Mouse (Mus musculus) intestine, embryonic 16.5 days (tissue): ENCODE measurements around the gene Fyn. TPM values are rescaled to one million over a fixed set of nuclear protein-coding genes. Genes with fewer than 3 reads are reported as not detected.
A peak's percentile ranks its signal among the peaks of the same experiment; 100 is the strongest.

Experiments
- ATAC-seq: fragments of 200-750 bp; cut with Nextera tagmentation; 2 replicates; pipeline ENCODE4 v1.8.0; 2017; ENCODE audit warnings: moderate TSS enrichment, moderate library complexity
- H3K27ac ChIP-seq: fragments of 300-500 bp; sonication (generic); 2 replicates; pipeline ENCODE4 v1.5.1; 2014; ENCODE audit warnings: mild to moderate bottlenecking, low read length
- H3K27me3 ChIP-seq: fragments of 300-500 bp; sonication (generic); replicated peaks from 2 replicates; pipeline ENCODE4 v1.6.1; 2014; ENCODE audit warnings: low read length, control low read depth, mixed read lengths; ENCODE audit not compliant: control insufficient read depth, insufficient read depth
- H3K36me3 ChIP-seq: fragments of 300-500 bp; sonication (generic); 2 replicates; pipeline ENCODE4 v1.6.1; 2014; ENCODE audit warnings: low read length, control low read depth; ENCODE audit not compliant: control insufficient read depth, insufficient read depth
- H3K4me1 ChIP-seq: fragments of 300-500 bp; sonication (generic); 2 replicates; pipeline ENCODE4 v1.6.1; 2014; ENCODE audit warnings: low read length, control low read depth, mixed read lengths; ENCODE audit not compliant: control insufficient read depth, insufficient read depth
- H3K4me2 ChIP-seq: fragments of 300-500 bp; sonication (generic); 2 replicates; pipeline ENCODE4 v1.6.1; 2014; ENCODE audit warnings: low read depth, low read length, control low read depth
- H3K4me3 ChIP-seq: fragments of 300-500 bp; sonication (generic); 2 replicates; pipeline ENCODE4 v1.5.1; 2014; ENCODE audit warnings: mild to moderate bottlenecking, low read length
- H3K9ac ChIP-seq: fragments of 300-500 bp; sonication (generic); 2 replicates; pipeline ENCODE4 v1.6.1; 2014; ENCODE audit warnings: low read depth, low read length
- H3K9me3 ChIP-seq: fragments of 300-500 bp; sonication (generic); 2 replicates; pipeline ENCODE4 v1.6.1; 2016; ENCODE audit warnings: low read length, control low read depth; ENCODE audit not compliant: control insufficient read depth
- WGBS: fragments of 180-500 bp; shearing (Covaris S2); extraction: QIAGEN DNeasy Blood & Tissue Kit; methylation state at CpG from one replicate; pipeline ENCODE4 v1.1.7; 2014; 5-methylcytosine and 5-hydroxymethylcytosine counted together
- polyA plus RNA-seq: library from polyadenylated mRNA; unstranded; fragments of >200 nt; fragmentation: Nextera tagmentation; extraction: Ambion mirVana; gene quantifications from 2 replicates; pipeline ENCODE4 v1.2.1, GENCODE M21; 2015

Fyn gene
- polyA plus RNA-seq, 1 experiment from 2014 or later, result 16.1 TPM

- H3K36me3 ChIP-seq, result no peaks in the 10 kb centered on the region
- no peaks in the 10 kb centered on the region for H3K27me3 ChIP-seq
- H3K4me1 ChIP-seq, result peaks cover 20% of the 10 kb centered on the region
- H3K27ac ChIP-seq, result no peak overlapping the region
- H3K9ac ChIP-seq, result no peak overlapping the region
- 51% methylated on average over 7 of the region's 7 CpGs for WGBS
- H3K4me2 ChIP-seq, result no peak overlapping the region
- no peak for ATAC-seq
- H3K4me3 ChIP-seq, result no peak overlapping the region
- no peaks in the 10 kb centered on the region for H3K9me3 ChIP-seq
Observed at GRCm38 (mm10) chr10:39498641-39499040, 130.0 kb downstream of the Fyn start.

GRCm38 (mm10) chr10:39501571-39501970 is 132.9 kb downstream of the Fyn start:
- no peak for ATAC-seq
- Histone ChIP-seq H3K4me3 (no peak overlapping the region), H3K27me3 (no peaks in the 10 kb centered on the region), H3K9ac (no peak overlapping the region), H3K9me3 (no peaks in the 10 kb centered on the region), H3K27ac (0 out of 2 replicates have a peak overlapping the region, but pooled peaks have one; percentile 6), H3K4me2 (no peak overlapping the region), H3K4me1 (peaks cover 26% of the 10 kb centered on the region), H3K36me3 (no peaks in the 10 kb centered on the region)
- WGBS, result 52% methylated on average over 10 of the region's 10 CpGs

- Histone ChIP-seq H3K9ac (no peak overlapping the region), H3K27me3 (no peaks in the 10 kb centered on the region), H3K4me3 (no peak overlapping the region), H3K4me1 (peaks cover 26% of the 10 kb centered on the region), H3K9me3 (no peaks in the 10 kb centered on the region), H3K4me2 (no peak overlapping the region), H3K27ac (no peak overlapping the region), H3K36me3 (no peaks in the 10 kb centered on the region)
- WGBS, result 70% methylated on average over 13 of the region's 13 CpGs
- ATAC-seq, result peak; percentile 63
Observed at GRCm38 (mm10) chr10:39501977-39502706, 133.5 kb downstream of the Fyn start.

GRCm38 (mm10) chr10:39503331-39503730 is 134.7 kb downstream of the Fyn start:
- Histone ChIP-seq H3K9ac (no peak overlapping the region), H3K4me1 (peaks cover 23% of the 10 kb centered on the region), H3K27ac (no peak overlapping the region), H3K9me3 (no peaks in the 10 kb centered on the region), H3K36me3 (no peaks in the 10 kb centered on the region), H3K4me3 (no peak overlapping the region), H3K27me3 (no peaks in the 10 kb centered on the region), H3K4me2 (no peak overlapping the region)
- ATAC-seq, result no peak
- WGBS, result 88% methylated on average over 5 of the region's 5 CpGs

GRCm38 (mm10) chr10:39505007-39505406 is 136.4 kb downstream of the Fyn start:
- H3K27ac ChIP-seq, result no peak overlapping the region
- H3K4me3 ChIP-seq, result no peak overlapping the region
- no peak overlapping the region for H3K4me2 ChIP-seq
- WGBS, result 35% methylated on average over 9 of the region's 9 CpGs
- H3K36me3 ChIP-seq, result no peaks in the 10 kb centered on the region
- ATAC-seq, result no peak
- no peak overlapping the region for H3K9ac ChIP-seq
- H3K4me1 ChIP-seq, result peaks cover 18% of the 10 kb centered on the region
- H3K27me3 ChIP-seq, result no peaks in the 10 kb centered on the region
- H3K9me3 ChIP-seq, result no peaks in the 10 kb centered on the region

- Histone ChIP-seq H3K36me3 (no peaks in the 10 kb centered on the region), H3K4me3 (no peak overlapping the region), H3K9me3 (no peaks in the 10 kb centered on the region), H3K27me3 (no peaks in the 10 kb centered on the region), H3K4me2 (no peak overlapping the region), H3K27ac (no peak overlapping the region), H3K4me1 (peaks cover 22% of the 10 kb centered on the region), H3K9ac (no peak overlapping the region)
- no peak for ATAC-seq
- WGBS, result 70% methylated on average over 7 of the region's 7 CpGs
Observed at GRCm38 (mm10) chr10:39505621-39506020, 137.0 kb downstream of the Fyn start.

- Histone ChIP-seq H3K9me3 (no peaks in the 10 kb centered on the region), H3K9ac (no peak overlapping the region), H3K4me3 (no peak overlapping the region), H3K27ac (no peak overlapping the region), H3K4me1 (peaks cover 18% of the 10 kb centered on the region), H3K36me3 (no peaks in the 10 kb centered on the region), H3K4me2 (no peak overlapping the region), H3K27me3 (no peaks in the 10 kb centered on the region)
- WGBS, result 82% methylated on average over 12 of the region's 12 CpGs
- ATAC-seq, result no peak
Observed at GRCm38 (mm10) chr10:39506353-39506752, 137.7 kb downstream of the Fyn start.

GRCm38 (mm10) chr10:39506831-39507230 is 138.2 kb downstream of the Fyn start:
- H3K27me3 ChIP-seq, result no peaks in the 10 kb centered on the region
- no peak for ATAC-seq
- H3K4me1 ChIP-seq, result peaks cover 14% of the 10 kb centered on the region; the same call in 1 of the 2 replicates
- 85% methylated on average over 7 of the region's 7 CpGs for WGBS
- no peak overlapping the region for H3K4me3 ChIP-seq
- H3K9me3 ChIP-seq, result no peaks in the 10 kb centered on the region
- H3K27ac ChIP-seq, result no peak overlapping the region
- H3K9ac ChIP-seq, result no peak overlapping the region
- H3K4me2 ChIP-seq, result no peak overlapping the region
- H3K36me3 ChIP-seq, result no peaks in the 10 kb centered on the region

- Histone ChIP-seq H3K4me3 (no peak overlapping the region), H3K27me3 (no peaks in the 10 kb centered on the region), H3K4me2 (no peak overlapping the region), H3K4me1 (peaks cover 11% of the 10 kb centered on the region; the same call in 1 of the 2 replicates), H3K9ac (no peak overlapping the region), H3K9me3 (no peaks in the 10 kb centered on the region), H3K27ac (no peak overlapping the region), H3K36me3 (no peaks in the 10 kb centered on the region)
- 85% methylated on average over 5 of the region's 5 CpGs for WGBS
- ATAC-seq, result no peak
Observed at GRCm38 (mm10) chr10:39508801-39509200, 140.1 kb downstream of the Fyn start.

GRCm38 (mm10) chr10:39509937-39510336 is 141.3 kb downstream of the Fyn start:
- peaks cover 7% of the 10 kb centered on the region; the same call in 1 of the 2 replicates for H3K4me1 ChIP-seq
- ATAC-seq, result no peak
- no peak overlapping the region for H3K27ac ChIP-seq
- 56% methylated on average over 8 of the region's 8 CpGs for WGBS
- no peak overlapping the region for H3K9ac ChIP-seq
- H3K27me3 ChIP-seq, result no peaks in the 10 kb centered on the region
- no peak overlapping the region for H3K4me3 ChIP-seq
- no peaks in the 10 kb centered on the region for H3K9me3 ChIP-seq
- no peak overlapping the region for H3K4me2 ChIP-seq
- H3K36me3 ChIP-seq, result no peaks in the 10 kb centered on the region
